Mouse (Mus musculus) midbrain, embryonic 16.5 days (tissue): ENCODE results near the gene Cks2. TPM values are rescaled to one million over a fixed set of nuclear protein-coding genes. Genes with fewer than 3 reads are reported as not detected.

Experiments
- ATAC-seq: fragments of 200-750 bp; cut with Nextera tagmentation; 2 replicates; pipeline ENCODE4 v1.8.0; 2017; ENCODE audit warnings: moderate TSS enrichment
- H3K27ac ChIP-seq: fragments of 300-500 bp; sonication (generic); 2 replicates; pipeline ENCODE4 v1.5.1; 2014; ENCODE audit warnings: mild to moderate bottlenecking, low read length, mixed read lengths
- H3K27me3 ChIP-seq: fragments of 300-500 bp; sonication (generic); 2 replicates; pipeline ENCODE4 v1.6.1; 2014; ENCODE audit warnings: low read depth, low read length, mixed read lengths; ENCODE audit not compliant: control insufficient read depth, insufficient read depth
- H3K36me3 ChIP-seq: fragments of 300-500 bp; sonication (generic); 2 replicates; pipeline ENCODE4 v1.6.1; 2014; ENCODE audit warnings: mild to moderate bottlenecking, low read length, moderate library complexity, mixed read lengths; ENCODE audit not compliant: control insufficient read depth, insufficient read depth
- H3K4me1 ChIP-seq: fragments of 300-500 bp; sonication (generic); 2 replicates; pipeline ENCODE4 v1.6.1; 2014; ENCODE audit warnings: mild to moderate bottlenecking, low read length, mixed read lengths; ENCODE audit not compliant: control insufficient read depth, insufficient read depth
- H3K4me2 ChIP-seq: fragments of 300-500 bp; sonication (generic); 2 replicates; pipeline ENCODE4 v1.6.1; 2014; ENCODE audit warnings: mild to moderate bottlenecking, low read length, mixed read lengths
- H3K4me3 ChIP-seq: fragments of 300-500 bp; sonication (generic); 2 replicates; pipeline ENCODE4 v1.5.1; 2014; ENCODE audit warnings: low read depth, mild to moderate bottlenecking, low read length, moderate library complexity, mixed read lengths
- H3K9ac ChIP-seq: fragments of 300-500 bp; sonication (generic); 2 replicates; pipeline ENCODE4 v1.6.1; 2014; ENCODE audit warnings: low read depth, low read length, mixed read lengths
- H3K9me3 ChIP-seq: fragments of 300-500 bp; sonication (generic); replicated peaks from 2 replicates; pipeline ENCODE4 v1.6.1; 2014; ENCODE audit warnings: mild to moderate bottlenecking, low read length, mixed read lengths; ENCODE audit not compliant: control insufficient read depth, poor library complexity, severe bottlenecking
- WGBS: fragments of 180-500 bp; shearing (Covaris S2); extraction: QIAGEN DNeasy Blood & Tissue Kit; methylation state at CpG from one replicate; pipeline ENCODE4 v1.1.7; 2014; 5-methylcytosine and 5-hydroxymethylcytosine counted together
- polyA plus RNA-seq: library from polyadenylated mRNA; unstranded; fragments of >200 nt; fragmentation: Nextera tagmentation; extraction: Ambion mirVana; gene quantifications from 2 replicates; pipeline ENCODE4 v1.2.1, GENCODE M21; 2015

Gene Cks2
- polyA plus RNA-seq, 1 experiment from 2014 or later = 26.3 TPM

DNA sequence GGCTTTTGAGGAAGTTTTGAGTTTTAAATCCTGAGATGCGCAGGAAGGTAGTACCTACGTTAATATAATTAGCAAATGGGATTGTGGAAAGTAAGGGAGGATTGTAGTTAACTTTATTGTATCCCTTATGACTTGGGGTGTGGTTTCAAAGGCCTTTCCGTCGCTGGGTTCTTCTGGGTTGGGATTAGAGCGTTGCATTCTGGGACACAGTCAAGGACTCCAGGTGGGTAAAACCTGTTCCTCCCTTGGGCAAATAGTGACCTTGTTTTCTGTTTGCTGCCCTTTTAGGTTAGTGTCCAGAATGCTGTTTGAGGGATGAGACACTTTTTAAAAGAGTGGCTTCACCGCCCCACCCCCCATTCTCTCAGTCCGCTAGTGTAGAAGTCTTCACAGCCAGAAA is 840 bp downstream of the Cks2 start:
- Histone ChIP-seq H3K4me1 (peaks cover 13% of the 10 kb centered on the region), H3K9ac (peak overlapping the region; percentile 64; the same call in 1 of the 2 replicates), H3K4me3 (peak overlapping the region; percentile 71), H3K27me3 (no peaks in the 10 kb centered on the region), H3K9me3 (no peaks in the 10 kb centered on the region), H3K36me3 (no peaks in the 10 kb centered on the region), H3K4me2 (peak overlapping the region; percentile 97), H3K27ac (no peak overlapping the region)
- no peak for ATAC-seq
- 0% methylated on average over 7 of the region's 7 CpGs for WGBS

- no peak for ATAC-seq
- H3K27me3 ChIP-seq = no peaks in the 10 kb centered on the region
- H3K4me1 ChIP-seq = peaks cover 17% of the 10 kb centered on the region
- H3K36me3 ChIP-seq = no peaks in the 10 kb centered on the region
- WGBS = 27% methylated on average over 3 of the region's 3 CpGs
- no peak overlapping the region for H3K27ac ChIP-seq
- H3K4me3 ChIP-seq = no peak overlapping the region
- peak overlapping the region; percentile 31; the same call in 1 of the 2 replicates for H3K4me2 ChIP-seq
- no peaks in the 10 kb centered on the region for H3K9me3 ChIP-seq
- H3K9ac ChIP-seq = no peak overlapping the region
These were observed 1.5 kb downstream of the Cks2 start for GRCm38 (mm10) chr13:51646362-51647027.

- Histone ChIP-seq H3K27ac (no peak overlapping the region), H3K4me3 (no peak overlapping the region), H3K4me2 (no peak overlapping the region), H3K36me3 (no peaks in the 10 kb centered on the region), H3K4me1 (peaks cover 23% of the 10 kb centered on the region), H3K9me3 (no peaks in the 10 kb centered on the region), H3K27me3 (no peaks in the 10 kb centered on the region), H3K9ac (no peak overlapping the region)
- ATAC-seq = no peak
- WGBS = 91% methylated on average over 3 of the region's 3 CpGs
These were observed 2.7 kb downstream of the Cks2 start for GRCm38 (mm10) chr13:51647770-51648169.

- Histone ChIP-seq H3K27me3 (no peaks in the 10 kb centered on the region), H3K4me2 (no peak overlapping the region), H3K9ac (no peak overlapping the region), H3K36me3 (no peaks in the 10 kb centered on the region), H3K4me1 (peaks cover 23% of the 10 kb centered on the region), H3K9me3 (no peaks in the 10 kb centered on the region), H3K4me3 (no peak overlapping the region), H3K27ac (no peak overlapping the region)
- WGBS = 92% methylated on average over 4 of the region's 4 CpGs
- ATAC-seq = no peak
These were observed 3.2 kb downstream of the Cks2 start for GRCm38 (mm10) chr13:51648237-51648636.

- H3K4me1 ChIP-seq = peaks cover 23% of the 10 kb centered on the region
- H3K27me3 ChIP-seq = no peaks in the 10 kb centered on the region
- H3K27ac ChIP-seq = no peak overlapping the region
- ATAC-seq = no peak
- no peak overlapping the region for H3K4me2 ChIP-seq
- no peak overlapping the region for H3K4me3 ChIP-seq
- H3K9me3 ChIP-seq = no peaks in the 10 kb centered on the region
- no peaks in the 10 kb centered on the region for H3K36me3 ChIP-seq
- 58% methylated on average over 1 of the region's 1 CpGs for WGBS
- no peak overlapping the region for H3K9ac ChIP-seq
These were observed 4.7 kb downstream of the Cks2 start for GRCm38 (mm10) chr13:51649740-51650139.

DNA sequence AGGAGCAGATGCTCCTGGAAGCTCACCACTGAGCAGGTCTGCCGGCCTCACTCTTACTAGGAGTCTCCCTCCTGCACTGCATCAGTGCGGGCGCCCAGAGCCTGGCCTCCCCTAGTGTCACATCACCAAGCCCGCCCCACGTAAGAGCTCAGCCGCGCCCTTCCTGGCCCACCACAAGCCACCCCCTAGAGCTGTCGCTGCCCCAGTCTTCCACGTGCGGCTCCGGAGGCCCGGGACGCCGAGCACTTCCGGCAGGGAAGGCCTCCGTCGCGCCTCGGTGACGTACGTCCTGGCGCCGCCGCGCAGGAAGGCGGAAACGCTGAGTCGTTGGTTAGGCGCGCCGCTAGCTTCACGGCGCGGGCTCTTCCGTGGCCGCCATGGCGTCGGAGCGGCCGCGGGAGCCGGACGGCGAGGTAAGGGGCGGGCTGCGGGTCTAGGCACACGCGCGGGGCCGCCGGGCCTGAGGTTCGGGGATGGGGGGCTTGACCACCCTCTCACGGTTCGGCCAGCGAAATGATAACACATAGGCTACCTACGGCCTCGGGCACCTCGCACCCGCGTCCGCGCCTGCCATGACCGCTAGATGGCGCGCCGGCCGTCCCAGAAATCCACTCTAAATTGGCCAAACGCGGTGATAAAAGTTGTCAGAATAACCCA is 6.5 kb downstream of the Cks2 start, which contains the start of gene Secisbp2:
Gene Secisbp2, plus strand, starts transcription at position 290 of the 657 bp plus-strand sequence.
- Histone ChIP-seq H3K27me3 (no peaks in the 10 kb centered on the region), H3K4me2 (peak within 1 kb of the TSS; percentile 84), H3K9me3 (no peaks in the 10 kb centered on the region), H3K4me3 (peak within 1 kb of the TSS; percentile 70), H3K27ac (peak within 1 kb of the TSS; percentile 91), H3K36me3 (peaks cover 8% of the 10 kb centered on the region), H3K9ac (peak within 1 kb of the TSS; percentile 82), H3K4me1 (peaks cover 14% of the 10 kb centered on the region)
- peak; percentile 97 for ATAC-seq
- under 1% methylated on average over 69 of the region's 69 CpGs for WGBS

DNA sequence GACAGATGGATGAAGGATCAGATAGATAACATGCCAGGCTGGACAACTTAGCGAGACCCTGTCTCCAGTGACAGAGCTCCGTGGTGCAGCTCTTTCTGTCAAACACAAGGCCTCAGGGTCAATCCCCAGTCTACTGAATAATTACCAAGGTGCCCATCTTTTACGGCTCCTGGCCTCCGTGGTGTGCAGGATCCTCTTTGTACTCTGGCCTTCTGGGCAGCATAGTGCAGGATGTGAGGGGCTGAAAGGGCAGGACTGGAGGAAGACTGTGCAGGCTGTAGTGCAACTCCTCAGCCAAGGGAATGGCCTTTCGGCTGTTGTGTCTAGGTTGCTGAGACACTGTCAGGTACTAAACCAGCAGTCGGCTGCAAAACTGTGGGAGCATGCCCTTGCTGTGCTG is 8.1 kb downstream of the Cks2 start:
- Histone ChIP-seq H3K4me1 (peaks cover 13% of the 10 kb centered on the region), H3K27me3 (no peaks in the 10 kb centered on the region), H3K9me3 (no peaks in the 10 kb centered on the region), H3K4me3 (no peak overlapping the region), H3K27ac (no peak overlapping the region), H3K9ac (no peak overlapping the region), H3K4me2 (no peak overlapping the region), H3K36me3 (peaks cover 16% of the 10 kb centered on the region)
- 94% methylated on average over 6 of the region's 6 CpGs for WGBS
- no peak for ATAC-seq

DNA sequence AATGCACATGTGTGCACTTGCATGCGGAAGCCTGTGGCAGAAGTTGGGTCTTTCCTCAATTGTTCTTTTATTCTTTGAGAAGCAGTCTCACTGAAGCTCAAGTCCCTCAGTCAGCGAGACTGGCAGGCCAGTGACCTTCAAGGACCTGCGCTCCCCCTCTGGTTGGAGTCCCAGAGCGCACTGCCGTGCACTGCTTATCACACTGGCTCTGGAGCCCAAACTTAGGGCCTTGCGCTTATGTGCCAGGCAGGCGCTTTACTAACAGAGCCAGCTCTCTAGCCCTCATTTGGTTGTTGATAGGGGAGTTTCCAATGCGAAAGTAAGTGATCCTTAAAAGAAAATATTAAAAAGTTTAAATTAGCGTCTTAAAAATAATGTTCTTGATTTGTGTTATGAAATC is 8.9 kb downstream of the Cks2 start:
- Histone ChIP-seq H3K9me3 (no peaks in the 10 kb centered on the region), H3K27ac (no peak overlapping the region), H3K27me3 (no peaks in the 10 kb centered on the region), H3K4me2 (no peak overlapping the region), H3K4me1 (peaks cover 13% of the 10 kb centered on the region), H3K9ac (no peak overlapping the region), H3K36me3 (peaks cover 18% of the 10 kb centered on the region), H3K4me3 (no peak overlapping the region)
- 94% methylated on average over 9 of the region's 9 CpGs for WGBS
- ATAC-seq = no peak

DNA sequence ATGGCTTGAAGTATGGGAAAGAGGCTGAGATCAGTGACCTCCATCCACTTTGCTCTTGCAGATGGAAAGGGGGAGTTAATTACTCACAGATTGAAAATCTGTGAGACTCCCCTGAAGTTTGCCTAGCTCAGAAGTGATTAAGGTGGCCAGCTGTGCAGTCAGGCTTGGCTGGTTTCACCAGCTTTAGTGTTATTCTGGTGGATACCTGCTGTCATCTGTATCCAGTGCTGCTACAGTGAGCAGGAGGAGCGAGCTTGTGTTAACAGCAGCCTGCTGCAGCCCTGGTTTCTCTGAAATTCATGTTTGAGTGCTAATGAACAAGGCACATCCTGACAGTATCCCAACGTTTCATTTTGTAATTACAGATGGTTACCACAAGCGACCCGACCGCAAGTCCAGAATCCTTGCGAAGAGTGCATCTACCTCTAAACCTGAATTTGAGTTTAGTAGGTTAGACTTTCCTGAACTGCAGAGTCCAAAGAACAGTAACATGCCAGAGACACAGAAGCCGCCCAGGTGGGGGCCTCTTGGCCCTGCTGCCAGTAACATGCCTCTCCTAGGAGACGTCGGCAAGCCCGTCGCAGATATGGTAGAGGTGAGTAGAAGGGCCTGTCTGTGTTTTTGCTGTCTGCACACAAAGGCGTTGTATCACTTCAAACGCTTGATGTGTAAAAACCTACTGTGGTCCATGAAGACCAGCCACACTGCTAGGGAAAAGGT is 11.6 kb downstream of the Cks2 start:
- peaks cover 6% of the 10 kb centered on the region for H3K4me1 ChIP-seq
- no peak overlapping the region for H3K27ac ChIP-seq
- H3K4me3 ChIP-seq = no peak overlapping the region
- 94% methylated on average over 13 of the region's 13 CpGs for WGBS
- H3K9ac ChIP-seq = no peak overlapping the region
- no peaks in the 10 kb centered on the region for H3K9me3 ChIP-seq
- H3K4me2 ChIP-seq = no peak overlapping the region
- peaks cover 28% of the 10 kb centered on the region for H3K36me3 ChIP-seq
- ATAC-seq = no peak
- no peaks in the 10 kb centered on the region for H3K27me3 ChIP-seq
